Mouse (Mus musculus): Measurements from ENCODE around the gene Smim5.

Smim5 gene

DNA sequence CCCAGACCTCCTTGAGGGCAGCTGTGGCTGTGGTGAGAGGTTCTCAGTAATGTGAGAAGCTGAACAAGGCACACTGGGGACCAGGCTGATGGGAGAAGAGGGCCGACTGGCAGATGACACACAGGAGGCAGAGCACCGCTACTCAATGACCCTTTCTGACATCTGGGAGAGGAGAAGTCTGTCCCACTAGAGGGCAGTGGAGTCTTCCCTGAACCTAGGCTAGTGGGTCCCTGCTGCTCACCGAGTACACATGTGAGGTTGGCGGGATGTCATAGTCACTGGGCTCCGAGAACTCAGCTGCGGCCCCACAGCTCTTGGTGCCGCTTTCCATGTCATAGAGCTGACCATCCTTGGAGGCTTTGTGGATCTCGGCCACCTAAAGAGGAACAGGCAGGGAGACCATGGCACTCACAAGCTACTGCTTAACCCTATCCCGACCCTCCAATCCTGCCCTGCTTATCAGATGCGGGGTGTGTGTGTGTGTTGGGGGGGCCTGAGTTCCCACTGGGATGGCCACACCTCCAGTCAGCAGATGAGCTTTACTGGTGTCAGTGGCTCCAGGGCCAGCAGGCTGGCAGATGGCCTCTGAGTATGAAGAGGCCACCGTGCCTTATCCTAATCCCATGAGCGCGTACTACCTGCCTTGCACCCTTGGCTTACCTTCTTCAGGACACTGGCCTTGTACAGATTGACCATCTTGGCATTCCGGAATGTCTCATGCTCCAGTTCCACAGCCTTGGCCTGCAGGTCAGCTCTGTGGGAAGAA lies 4.8 kb upstream of the Smim5 start:
- no peak for DNase-seq (ENCODE audit: low spot score)

DNA sequence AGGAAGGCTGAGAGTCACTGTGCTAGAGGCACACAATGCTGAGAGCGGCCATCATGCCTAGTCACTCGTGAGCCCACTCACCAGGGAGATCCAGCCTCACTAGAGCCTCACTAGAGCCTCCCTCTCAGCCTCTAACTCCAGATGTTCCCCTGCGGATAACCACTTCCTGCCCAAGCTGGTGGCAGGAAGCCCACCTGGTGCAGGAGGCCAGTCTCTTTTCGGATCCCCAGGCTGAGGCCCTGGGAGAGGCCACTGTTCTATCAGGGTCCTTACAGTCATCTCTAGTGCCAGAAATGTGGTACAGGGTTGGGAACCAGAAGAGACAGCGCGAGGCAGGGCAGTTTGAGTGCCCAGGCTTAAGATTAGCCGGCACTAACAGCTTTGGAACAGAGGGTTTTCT lies 1.3 kb upstream of the Smim5 start:
- DNase-seq (ENCODE audit: low spot score), result peak; percentile 49

DNA sequence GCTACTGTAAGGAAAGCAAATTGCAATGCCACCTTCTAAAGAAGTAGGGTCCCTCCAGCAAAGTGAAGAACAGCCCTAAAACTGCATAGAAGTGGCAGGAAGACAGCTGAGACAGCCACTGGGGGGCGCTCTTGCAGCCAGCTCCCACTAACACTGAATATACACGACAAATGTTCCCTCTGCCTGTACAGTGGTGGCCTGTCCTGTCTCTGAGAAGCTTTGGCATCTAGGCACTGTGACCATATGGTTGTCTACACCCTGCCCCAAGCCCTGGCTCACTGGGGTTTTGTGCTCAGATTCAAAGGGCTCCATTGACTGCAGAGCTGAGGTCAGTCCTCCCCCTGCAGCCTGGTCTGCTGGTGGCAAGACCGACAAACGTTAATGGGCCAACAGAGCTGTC lies 880 bp upstream of the Smim5 start:
- DNase-seq (ENCODE audit: low spot score), result peak; percentile 52

DNA sequence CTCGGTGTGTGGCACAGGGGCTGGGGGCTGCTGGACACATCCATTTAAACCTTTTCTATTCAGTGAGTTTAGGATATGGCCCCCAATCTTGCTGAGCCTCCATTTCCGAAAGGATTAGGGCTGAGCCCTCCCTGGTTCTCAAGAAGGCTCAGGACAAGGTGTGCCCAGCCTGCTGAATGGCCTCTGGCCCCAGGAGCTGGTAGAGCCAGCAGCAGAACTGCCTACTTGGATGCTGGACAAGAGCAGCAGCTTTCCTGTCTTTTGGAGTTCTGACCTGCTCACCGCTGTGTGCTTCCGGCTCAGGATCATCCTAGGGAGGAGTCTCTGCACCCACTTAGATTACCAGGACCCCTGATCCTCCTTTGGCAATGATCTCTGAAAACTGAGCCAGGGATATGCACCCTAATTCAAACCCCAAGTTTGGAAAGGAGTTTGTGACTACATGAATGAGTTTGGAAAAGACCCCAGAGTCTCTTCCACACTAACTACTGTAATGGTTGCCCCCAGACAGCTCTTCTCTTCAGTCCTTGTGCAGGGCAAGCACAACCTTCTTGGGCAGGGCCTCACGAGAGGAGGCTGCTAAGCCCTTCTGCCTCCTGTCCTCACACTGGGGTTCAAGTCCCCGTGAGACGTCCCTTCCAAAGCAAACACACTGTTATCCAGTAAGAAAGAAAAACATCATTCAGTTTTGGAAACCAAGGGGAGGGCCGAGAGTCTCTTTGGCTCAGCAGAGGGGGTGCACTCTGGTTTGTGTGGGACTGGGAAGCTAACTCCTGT lies 983 bp downstream of the Smim5 start:
- no peak for DNase-seq (ENCODE audit: low spot score)

DNA sequence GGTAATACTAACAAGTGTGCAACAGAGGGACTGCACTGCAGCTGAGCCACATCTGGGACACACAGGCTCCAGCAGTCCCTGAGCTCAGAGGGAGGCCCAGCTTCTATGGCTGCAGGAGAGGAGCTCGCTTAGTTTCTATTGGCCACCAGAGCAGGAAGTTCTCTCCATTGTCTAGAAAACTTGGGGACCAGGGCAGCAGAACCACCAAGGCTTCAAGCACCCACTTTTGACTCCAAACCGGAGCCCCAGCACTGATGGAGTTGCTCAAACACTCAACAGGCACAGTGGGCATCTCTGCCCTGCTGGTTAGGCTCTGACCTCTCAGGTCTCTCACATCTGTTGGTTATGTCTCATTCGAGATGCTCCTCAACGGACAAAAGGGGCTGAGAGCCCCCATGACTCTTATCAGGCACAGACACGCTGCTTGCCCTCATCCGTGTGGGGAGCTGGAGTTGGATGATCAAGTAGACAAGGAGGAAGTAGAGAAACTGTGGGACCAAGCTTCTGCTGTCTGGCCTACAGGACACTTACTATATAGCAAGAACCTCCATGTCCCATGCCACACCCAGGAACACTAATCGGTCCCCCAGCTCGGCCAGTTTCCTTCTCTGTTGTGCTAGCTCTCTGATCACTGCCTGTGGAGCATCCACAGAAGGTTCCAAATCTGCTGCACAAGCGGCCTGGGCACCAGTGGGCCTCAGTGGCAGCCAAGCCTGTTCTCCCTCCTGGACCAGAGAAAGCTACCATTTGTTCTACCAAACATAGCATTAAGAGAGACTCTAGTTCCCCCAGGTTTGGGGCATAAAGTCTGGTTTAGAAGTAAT lies 1.8 kb downstream of the Smim5 start:
- DNase-seq (ENCODE audit: low spot score), result no peak

DNA sequence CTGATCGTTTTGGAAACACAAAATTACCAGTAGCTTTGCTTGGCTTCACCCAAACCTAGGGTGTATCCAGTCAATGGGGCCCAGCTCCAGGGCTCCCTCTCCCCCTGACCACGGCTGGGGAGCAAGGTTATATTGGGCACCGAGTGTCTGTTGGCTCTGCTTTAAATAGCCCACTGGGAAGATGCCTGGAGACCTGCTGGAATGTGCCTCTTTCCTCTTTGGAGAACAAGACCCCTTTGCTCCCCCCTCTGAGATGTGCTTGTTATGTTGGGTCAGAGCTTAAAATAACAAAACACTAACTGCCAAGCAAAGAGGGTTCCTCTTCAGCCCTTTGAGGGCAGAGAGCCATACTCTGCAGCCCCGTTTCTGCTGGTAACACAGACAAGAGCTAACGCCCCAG lies 2.4 kb downstream of the Smim5 start:
- DNase-seq (ENCODE audit: low spot score), result no peak

DNA sequence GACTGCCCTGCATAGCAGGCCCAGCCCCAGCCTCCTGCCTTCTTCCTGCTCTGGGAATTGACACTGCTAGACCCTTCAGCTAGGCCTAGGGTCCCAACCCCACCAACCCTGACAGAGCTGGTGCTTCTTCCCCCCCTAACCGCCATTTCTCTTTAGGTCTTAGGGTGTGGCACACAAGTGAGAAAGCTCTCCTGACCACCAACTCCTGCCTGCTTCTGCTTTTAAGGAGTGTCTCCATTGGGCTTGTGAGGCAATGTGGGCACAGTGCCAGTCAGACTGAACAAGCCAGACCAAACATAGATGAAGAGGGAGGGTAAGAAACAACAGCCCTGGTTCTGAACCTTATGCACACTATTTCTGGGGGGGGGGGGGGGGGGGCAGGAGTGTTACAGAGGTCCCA lies 3.1 kb downstream of the Smim5 start:
- no peak for DNase-seq (ENCODE audit: low spot score)

DNA sequence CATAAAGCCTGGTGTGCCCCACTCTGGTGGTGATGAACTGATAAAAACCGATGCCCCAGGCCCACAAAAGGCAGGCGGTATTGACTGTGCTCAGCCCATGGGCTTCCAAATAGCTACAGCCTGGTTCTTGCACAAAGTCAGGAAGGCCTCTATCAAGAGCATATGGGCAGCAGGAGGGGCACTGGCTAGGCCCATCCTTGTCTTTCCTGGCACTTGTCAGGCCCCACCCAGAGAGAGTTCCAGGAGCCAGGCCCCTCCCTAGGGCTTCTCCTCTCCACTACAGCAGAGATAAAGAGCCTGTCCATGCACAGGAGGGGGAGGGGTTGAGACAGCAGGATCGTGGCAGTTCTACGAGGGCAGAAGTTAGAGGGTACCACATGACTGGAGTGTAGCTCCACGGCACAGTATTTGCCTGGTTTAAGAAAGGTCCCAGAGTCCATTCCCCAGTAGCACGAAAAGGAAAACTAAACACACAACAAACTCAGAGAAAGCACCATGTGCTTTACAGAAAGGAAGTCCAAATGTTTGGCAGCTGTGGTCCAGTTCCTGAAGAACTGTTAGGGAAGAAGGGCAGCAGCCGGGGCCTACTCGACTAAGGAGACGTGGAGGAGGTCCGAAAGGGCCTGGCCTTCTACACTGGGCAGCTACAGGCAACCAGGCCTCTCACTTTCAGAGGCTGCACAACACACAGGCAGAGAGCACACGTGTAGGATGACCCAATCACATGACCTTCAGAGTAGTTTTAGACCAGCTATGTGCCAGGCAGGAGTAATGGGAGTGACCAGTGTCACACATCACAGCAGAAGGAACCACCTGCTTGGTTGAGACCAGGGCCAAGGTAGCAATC lies 3.8 kb downstream of the Smim5 start:
- no peak for DNase-seq (ENCODE audit: low spot score)

DNA sequence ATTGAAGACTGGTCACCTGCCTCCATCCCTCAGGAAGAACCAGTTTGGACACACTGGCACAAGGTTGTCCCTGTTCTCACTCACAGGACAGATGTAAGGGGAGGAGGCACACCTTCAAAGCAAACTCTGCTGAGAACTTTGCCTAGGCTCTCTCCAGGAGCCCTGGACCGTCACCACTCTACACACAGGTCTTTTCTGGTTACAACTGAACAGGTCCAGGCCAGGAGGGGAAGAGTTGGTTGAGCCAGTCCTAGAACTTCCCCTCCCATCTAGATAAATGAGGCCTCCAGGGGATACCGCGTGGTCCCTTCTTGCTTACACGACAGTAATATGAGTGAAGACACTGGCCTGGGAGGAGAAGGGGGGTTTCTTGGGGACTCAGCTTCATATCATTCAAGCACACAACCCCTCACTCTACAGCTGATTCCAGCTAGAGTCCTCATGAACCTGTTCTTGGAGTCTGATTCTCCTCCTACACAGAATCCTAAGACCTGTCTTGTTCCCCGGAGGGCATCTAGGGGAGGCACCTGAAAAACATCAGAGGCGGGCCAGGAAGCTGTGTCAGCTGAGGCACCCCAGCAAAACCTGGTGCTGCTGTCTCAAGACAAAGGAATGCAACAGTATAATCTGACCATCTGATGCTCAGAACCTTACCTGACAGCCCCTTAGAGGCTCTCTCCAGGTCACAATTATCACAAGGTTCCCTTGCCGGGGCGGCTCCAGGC lies 4.6 kb downstream of the Smim5 start:
- no peak for DNase-seq (ENCODE audit: low spot score)

DNA sequence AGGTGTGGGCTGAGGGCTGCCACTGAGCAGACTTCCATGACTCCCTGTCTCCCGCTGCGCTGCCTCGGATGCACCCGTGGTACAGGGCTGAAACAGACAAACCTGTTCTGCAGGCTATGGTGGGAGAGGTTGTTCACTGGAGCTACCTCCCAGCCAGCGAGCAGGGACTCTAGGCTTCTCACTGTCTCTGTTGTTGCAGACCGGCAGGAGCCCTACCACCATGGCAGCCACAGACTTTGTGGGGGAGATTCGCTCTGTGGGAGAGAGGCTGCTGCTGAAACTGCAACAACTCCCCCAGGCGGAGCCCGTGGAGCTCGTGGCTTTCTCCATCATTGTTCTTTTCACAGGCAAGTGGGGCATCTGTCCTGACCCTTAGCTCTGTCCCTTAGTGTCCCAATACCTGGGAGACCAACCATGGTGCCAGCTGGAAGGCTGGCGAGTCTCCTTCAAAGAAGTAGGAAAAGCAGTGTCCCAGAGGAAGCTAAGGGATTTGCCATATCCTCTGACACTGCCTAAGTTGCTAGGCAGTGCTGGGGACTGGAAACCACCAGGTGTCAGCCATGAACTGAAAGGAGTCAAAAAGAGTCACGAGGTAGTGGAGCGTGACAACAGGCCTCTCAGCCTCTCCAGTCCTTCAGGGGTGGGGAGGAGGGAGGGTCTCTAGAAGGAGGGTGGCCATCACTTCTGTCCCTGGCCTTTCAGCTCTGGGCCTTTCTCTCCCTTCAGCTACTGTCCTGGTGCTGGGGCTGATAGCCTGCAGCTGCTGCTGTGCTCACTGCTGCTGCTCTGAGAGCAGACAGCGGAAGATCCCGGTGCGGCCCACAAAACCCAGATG lies 5.4 kb downstream of the Smim5 start:
- no peak for DNase-seq (ENCODE audit: low spot score)

DNA sequence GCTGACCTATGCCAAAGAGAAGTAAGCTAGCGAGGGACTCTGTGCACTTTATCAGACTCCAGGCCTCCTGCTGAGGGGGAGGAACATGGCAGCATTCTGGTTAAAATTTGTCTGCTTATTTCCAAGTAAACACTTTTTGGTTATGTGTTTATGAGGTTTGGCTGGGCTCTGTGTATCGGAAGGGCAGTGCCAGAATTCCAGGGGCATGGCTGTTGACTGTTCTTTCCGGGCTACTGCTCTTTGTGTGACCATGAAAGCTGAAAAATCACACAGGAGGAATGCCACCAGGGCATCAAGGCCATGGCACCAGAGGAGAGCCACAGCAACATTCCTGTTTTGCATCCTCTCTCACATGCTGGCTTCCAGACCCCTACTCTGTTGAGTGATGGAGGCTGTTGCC lies 6.3 kb downstream of the Smim5 start:
- DNase-seq (ENCODE audit: low spot score), result no peak

DNA sequence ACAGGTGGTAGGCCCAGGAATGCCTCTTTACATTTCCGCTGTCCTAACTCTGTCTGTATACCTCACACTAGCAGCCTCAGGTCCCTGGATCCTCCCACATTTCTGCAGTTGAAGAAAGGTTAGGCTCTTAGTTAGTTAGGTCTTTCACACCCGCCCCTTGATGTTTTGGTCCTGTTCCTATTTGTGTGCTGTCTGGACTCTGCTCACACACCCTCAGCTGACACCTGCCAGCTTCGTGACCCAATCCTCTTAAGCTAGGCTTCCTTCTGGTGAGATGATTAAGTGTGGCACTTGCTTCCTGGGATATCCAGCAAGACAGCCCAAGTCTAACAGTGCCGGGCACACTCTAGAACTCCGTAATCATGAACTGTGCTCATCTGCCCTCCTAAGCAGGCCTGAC lies 6.8 kb downstream of the Smim5 start:
- DNase-seq (ENCODE audit: low spot score), result no peak

DNA sequence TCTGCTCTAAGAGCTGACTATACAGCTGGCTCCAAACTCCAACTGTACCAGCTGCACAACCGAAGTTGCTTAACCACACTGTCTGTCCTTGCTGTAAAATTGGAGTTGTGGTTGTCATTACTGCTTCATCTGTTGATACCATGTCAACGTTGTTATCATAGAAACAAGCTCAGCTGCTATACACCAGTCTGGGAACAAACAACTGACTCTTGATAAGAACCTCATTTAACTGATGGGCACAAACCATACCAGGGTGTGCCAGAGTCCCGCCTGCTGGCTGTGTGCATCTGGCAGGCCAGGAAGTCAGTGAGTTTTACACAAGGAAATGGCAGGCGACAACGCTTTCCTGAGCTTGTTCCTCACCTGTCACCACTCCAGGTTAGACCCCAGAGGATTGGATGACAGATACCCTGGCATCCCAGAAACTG lies 11.4 kb downstream of the Smim5 start:
- DNase-seq (ENCODE audit: low spot score), result no peak

DNA sequence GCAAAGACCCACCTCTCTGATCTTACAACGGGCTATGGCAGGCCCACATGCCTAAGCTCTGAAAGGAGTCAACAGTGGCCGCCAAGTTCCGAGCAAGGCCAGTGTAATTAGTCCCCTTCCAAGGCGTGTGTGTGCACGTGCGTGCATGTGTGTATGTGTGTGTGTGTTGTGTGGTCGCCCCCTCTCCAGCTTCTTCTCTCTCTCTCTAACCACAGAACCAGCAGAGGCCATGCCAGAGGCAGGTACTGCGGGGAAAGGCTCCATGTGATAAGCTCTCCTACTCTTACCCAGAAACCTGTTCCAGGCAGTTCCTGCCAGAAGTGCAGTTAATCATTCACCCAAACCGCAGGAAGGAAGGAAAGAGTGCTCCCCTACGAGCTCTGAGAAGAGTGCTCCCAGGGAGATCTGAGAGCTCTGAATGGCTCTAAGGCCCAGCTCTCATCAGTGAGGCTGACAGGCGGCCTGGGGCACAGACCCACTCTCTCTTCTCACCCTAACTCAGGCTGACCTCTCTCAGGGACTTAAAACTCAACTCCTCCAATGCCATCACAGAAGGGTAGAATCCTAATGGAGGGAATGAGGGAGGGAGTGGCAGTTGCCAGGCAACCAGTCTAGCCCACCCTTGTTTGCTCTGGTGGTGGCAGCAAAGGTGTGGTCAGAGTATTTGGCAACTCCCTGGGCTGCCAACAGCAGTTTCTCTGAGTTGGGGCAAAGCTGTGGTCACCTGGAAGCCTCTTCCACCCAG lies 12.0 kb downstream of the Smim5 start, which contains the start of gene Smim6:
Gene Smim6, plus strand, starts transcription at position 386 of the 745 bp plus-strand sequence.
- no peak for DNase-seq (ENCODE audit: low spot score)

DNA sequence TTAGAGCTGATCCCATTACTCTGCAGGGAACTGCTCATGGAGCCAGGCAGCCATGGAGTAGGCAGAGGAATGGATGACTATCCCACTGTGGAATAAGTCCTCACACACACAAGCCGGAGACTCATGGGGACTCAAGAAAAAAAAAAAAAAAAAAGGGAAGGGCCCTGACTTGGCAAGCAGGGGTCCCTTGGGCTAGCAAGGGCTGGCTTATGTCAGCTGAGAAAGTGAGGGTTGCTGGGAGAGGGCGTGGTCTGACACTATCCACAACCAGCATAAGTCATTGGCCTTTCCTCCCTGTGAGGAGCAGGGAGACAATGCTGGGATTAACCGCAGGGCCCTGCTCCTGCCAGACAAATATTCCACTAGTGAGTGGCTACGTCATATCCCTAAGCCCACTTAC lies 16.8 kb downstream of the Smim5 start:
- DNase-seq (ENCODE audit: low spot score), result no peak

DNA sequence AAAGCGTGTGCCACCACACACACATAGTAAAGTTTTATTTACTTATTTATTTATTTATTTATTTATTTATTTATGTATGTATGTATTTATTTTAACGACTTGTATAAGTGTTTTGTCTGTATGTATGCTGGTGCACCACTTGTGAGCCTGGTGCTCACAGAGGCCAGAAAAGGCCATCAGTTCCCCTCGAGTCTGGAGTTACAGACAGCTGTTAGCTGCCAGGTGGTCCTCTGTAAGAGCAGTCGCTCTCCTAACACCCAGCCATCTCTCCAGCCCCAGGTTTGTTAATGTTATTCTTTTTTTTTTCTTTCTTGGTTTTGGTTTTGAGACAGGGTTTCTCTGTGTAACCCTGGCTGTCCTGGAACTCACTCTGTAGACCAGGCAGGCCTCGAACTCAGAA lies 18.9 kb downstream of the Smim5 start:
- no peak for DNase-seq (ENCODE audit: low spot score)

DNA sequence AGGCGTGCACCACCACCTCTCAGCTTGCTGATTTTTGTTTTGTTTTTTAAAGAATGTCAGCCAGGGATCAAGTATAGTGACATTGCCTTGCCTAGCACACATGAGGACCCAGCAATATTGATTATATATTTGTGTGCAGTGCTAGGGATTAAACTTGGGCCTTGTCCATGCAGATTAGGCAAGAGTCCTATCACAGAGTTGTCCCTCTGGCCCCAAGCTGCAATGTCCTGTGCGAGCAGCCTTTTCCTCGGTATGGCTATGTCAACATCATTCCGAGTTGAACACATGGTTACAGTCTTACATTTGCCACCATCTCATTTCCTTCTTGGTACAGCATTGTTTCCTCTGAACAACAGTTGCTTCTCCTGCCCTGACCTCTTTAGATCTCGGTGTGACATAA lies 19.3 kb downstream of the Smim5 start:
- no peak for DNase-seq (ENCODE audit: low spot score)

DNA sequence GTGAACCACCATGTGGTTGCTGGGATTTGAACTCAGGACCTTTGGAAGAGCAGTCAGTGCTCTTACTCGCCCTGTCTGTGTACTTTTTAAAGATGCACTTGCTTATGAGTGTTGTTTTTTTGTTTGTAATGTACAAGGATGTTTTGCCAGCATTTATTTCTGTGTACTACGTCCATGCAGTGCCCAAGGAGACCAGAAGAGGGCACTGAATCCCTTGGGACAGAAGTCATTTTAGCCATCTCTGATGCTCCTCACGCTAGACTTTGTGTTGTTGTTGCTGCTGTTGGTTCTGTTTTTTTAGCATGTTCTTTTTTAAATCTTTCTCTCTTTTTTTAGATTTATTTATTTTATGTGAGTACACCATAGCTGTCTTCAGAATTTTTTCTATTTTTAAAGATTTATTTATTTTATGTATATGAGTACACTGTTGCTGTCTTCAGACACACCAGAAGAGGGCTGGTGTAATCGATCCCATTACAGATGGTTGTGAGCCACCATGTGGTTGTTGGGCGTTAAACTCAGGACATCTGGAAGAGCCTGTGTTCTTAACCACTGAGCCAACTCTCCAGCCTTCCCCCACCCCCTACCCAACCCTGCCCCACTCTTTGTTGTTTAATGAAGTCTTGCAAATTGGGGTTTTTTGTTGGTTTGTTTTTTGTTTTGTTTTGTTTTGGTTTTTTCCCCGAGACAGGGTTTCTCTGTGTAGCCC lies 20.5 kb downstream of the Smim5 start:
- peak; percentile 36 for DNase-seq (ENCODE audit: low spot score)

DNA sequence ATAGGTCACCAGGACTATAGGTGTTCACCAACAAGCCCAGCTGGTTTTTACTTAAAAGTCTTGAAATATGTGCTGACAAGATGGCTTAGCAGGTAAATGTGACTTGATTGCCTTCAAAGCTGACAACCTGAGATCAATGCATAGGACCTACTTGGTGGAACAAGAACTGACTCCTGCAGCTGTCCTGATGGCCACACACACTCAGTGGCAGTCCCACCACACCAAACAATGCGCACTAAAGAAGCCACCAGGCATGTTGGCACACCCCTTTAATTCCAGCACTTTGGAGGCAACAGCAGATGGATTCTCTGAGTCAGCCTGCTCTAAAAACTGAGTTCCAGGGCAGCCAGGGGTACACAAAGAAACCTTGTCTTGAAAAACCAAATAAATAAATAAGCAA lies 22.2 kb downstream of the Smim5 start:
- DNase-seq (ENCODE audit: low spot score), result no peak

All from T-cell, adult 2 months (primary cell).